ENCODE assay signal across 19 mouse cellular contexts in genomic region chr4:135925341-135925740, GRCm38 (mm10). TPM values are rescaled to one million over a fixed set of nuclear protein-coding genes. Genes with fewer than 3 reads are reported as not detected.
A peak's percentile ranks its signal among the peaks of the same experiment; 100 is the strongest.
DNase-seq lines count a peak whose midpoint lies in the region; ATAC-seq and TF ChIP-seq lines count a peak whose summit lies in the region.
"Had no signal": no experiment of that assay in that cellular context is flagged by ENCODE, and none has a peak within 500 bp of the region (broad histone marks: within the 10 kb centered on the region; RNA-seq: fewer than 3 reads in every experiment).

No protein-coding gene starts in this region.

- peaks cover 6% of the 10 kb centered on the region for H3K4me1 ChIP-seq in forebrain, embryonic 14.5 days (ENCODE audit: control insufficient read depth, insufficient read depth, low read length)
- H3K4me1 ChIP-seq in forebrain, embryonic 12.5 days = peaks cover 15% of the 10 kb centered on the region
- peaks cover 2% of the 10 kb centered on the region; the same call in 1 of the 2 replicates for H3K4me1 ChIP-seq in kidney, adult 2 months (ENCODE audit: control insufficient read depth, insufficient read depth, low read length)
- peaks cover 7 to 8% of the 10 kb centered on the region in 2 experiments; a peak in 3 of 4 replicates for H3K4me1 ChIP-seq in ES-E14 (ENCODE audit: control insufficient read depth in 2 of 2, insufficient read depth in 2 of 2, low read length in 2 of 2, poor library complexity in 1 of 2)

- H3K9ac ChIP-seq in forebrain, embryonic 14.5 days (ENCODE audit: low read length) = no peak overlapping the region
- no peak overlapping the region for H3K9ac ChIP-seq in forebrain, embryonic 12.5 days
- H3K9ac ChIP-seq in ES-E14 (ENCODE audit: insufficient read depth, low read depth, low read length, poor library complexity, severe bottlenecking) = 0 out of 2 replicates have a peak overlapping the region, but pooled peaks have one; percentile 8
- H3K9ac ChIP-seq: forebrain, embryonic 13.5 days; midbrain, embryonic 12.5 days; neural tube, embryonic 13.5 days had no signal

- TF ChIP-seq CTCF in kidney, adult 2 months (conservative IDR thresholded peaks at IDR 0.05; ENCODE audit: insufficient read depth, insufficient read length, low read depth, low read length) = no peak

- WGBS in forebrain, embryonic 14.5 days = 74% methylated on average over 5 of the region's 5 CpGs
- WGBS in forebrain, embryonic 12.5 days = 88% methylated on average over 5 of the region's 5 CpGs
- WGBS in kidney, adult 2 months = 68% methylated on average over 5 of the region's 5 CpGs

- in situ Hi-C loops in ES-E14 (cut with MboI; ENCODE audit: low sequenced_read_pairs in 2 of 2, unreplicated experiment in 2 of 2) = no loop called here

- H3K4me2 ChIP-seq in forebrain, embryonic 14.5 days (ENCODE audit: low read length) = no peak overlapping the region
- H3K4me2 ChIP-seq in forebrain, embryonic 12.5 days = no peak overlapping the region
- H3K4me2 ChIP-seq: forebrain, embryonic 13.5 days; heart, embryonic 11.5 days; midbrain, embryonic 12.5 days; neural tube, embryonic 13.5 days had no signal

- no peaks in the 10 kb centered on the region for H3K9me3 ChIP-seq in forebrain, embryonic 14.5 days (replicated peaks; ENCODE audit: control insufficient read depth, low read length)
- H3K9me3 ChIP-seq in forebrain, embryonic 12.5 days = no peaks in the 10 kb centered on the region
- H3K9me3 ChIP-seq in ES-E14 (ENCODE audit: control insufficient read depth, insufficient read depth, low read depth, low read length) = no peaks in the 10 kb centered on the region
- H3K9me3 ChIP-seq: forebrain, embryonic 13.5 days; midbrain, embryonic 12.5 days; neural tube, embryonic 13.5 days had no signal

- peaks cover 13% of the 10 kb centered on the region; the same call in 1 of the 2 replicates for H3K36me3 ChIP-seq in forebrain, embryonic 14.5 days (ENCODE audit: control insufficient read depth, insufficient read depth, low read length)
- H3K36me3 ChIP-seq in forebrain, embryonic 12.5 days (replicated peaks) = peaks cover 18% of the 10 kb centered on the region
- H3K36me3 ChIP-seq in kidney, adult 2 months (ENCODE audit: control insufficient read depth, insufficient read depth, low read length) = peaks cover 4% of the 10 kb centered on the region; the same call in 1 of the 2 replicates
- H3K36me3 ChIP-seq in ES-E14 (ENCODE audit: control insufficient read depth, insufficient read depth, low read length, poor library complexity, severe bottlenecking) = peaks cover 7% of the 10 kb centered on the region; the same call in 1 of the 2 replicates

- H3K27ac ChIP-seq in forebrain, embryonic 14.5 days (ENCODE audit: low read depth, low read length) = no peak overlapping the region
- H3K27ac ChIP-seq in forebrain, embryonic 12.5 days = no peak overlapping the region
- H3K27ac ChIP-seq in kidney, adult 2 months (ENCODE audit: insufficient read depth, low read depth, low read length) = peak overlapping the region; percentile 26; the same call in 1 of the 2 replicates
- 0 out of 2 replicates have a peak overlapping the region, but pooled peaks have one; percentile 1 for H3K27ac ChIP-seq in ES-E14 (ENCODE audit: insufficient read depth, low read depth, low read length, poor library complexity, severe bottlenecking)
- H3K27ac ChIP-seq: forebrain, embryonic 13.5 days; midbrain, embryonic 12.5 days; neural tube, embryonic 13.5 days had no signal

- TF ChIP-seq POLR2A in kidney, adult 2 months (IDR thresholded peaks at IDR 0.05; ENCODE audit: low read depth, low read length) = no peak

- ATAC-seq in forebrain, embryonic 14.5 days = no peak
- ATAC-seq in forebrain, embryonic 12.5 days (ENCODE audit: low FRiP score) = no peak
- ATAC-seq: activated CD4-positive, CD25-positive, alpha-beta regulatory T cell, adult 4 months; forebrain, embryonic 13.5 days; inflammation-experienced regulatory T-cells, adult 6 months; Patski had no signal

- H3K4me3 ChIP-seq in forebrain, embryonic 14.5 days (ENCODE audit: low read depth, low read length) = no peak overlapping the region
- H3K4me3 ChIP-seq in forebrain, embryonic 12.5 days (replicated peaks) = no peak overlapping the region
- H3K4me3 ChIP-seq in kidney, adult 2 months (ENCODE audit: insufficient read depth, low read depth, low read length) = no peak overlapping the region
- peak overlapping the region in 1 of 2 experiments; percentile 31; a peak in 1 of 4 replicates for H3K4me3 ChIP-seq in ES-E14 (ENCODE audit: insufficient read depth in 1 of 2, low read depth in 1 of 2, low read length in 2 of 2, poor library complexity in 1 of 2, severe bottlenecking in 1 of 2)
- H3K4me3 ChIP-seq: forebrain, embryonic 13.5 days; midbrain, embryonic 12.5 days; neural tube, embryonic 13.5 days had no signal

- DNase-seq in forebrain, embryonic 14.5 days (ENCODE audit: low spot score) = peak; percentile 39
- DNase-seq in kidney, adult 2 months = peak; percentile 77
- DNase-seq in kidney, postnatal 4 days = no peak
- no peak for DNase-seq in ES-E14 (ENCODE audit: low read depth, low spot score)
- peak; percentile 56 for DNase-seq in kidney, postnatal 14 days
- no peak for DNase-seq in frontal cortex, postnatal 14 days (ENCODE audit: low spot score in 2 of 2)
- DNase-seq: cerebellum, adult 9-11 months; gastrocnemius, postnatal 36 days; lung, adult 18-20 months; thymus, postnatal 36 days had no signal

- H3K27me3 ChIP-seq in forebrain, embryonic 14.5 days (replicated peaks; ENCODE audit: control insufficient read depth, insufficient read depth, low read length) = no peaks in the 10 kb centered on the region
- no peaks in the 10 kb centered on the region for H3K27me3 ChIP-seq in forebrain, embryonic 12.5 days
- no peaks in the 10 kb centered on the region for H3K27me3 ChIP-seq in kidney, adult 2 months (replicated peaks; ENCODE audit: control insufficient read depth, insufficient read depth, low read length)
- H3K27me3 ChIP-seq: CH12.LX; forebrain, embryonic 13.5 days; midbrain, embryonic 12.5 days; neural tube, embryonic 13.5 days; Patski had no signal

TF ChIP-seq in ES-E14, 5 proteins besides CTCF, POLR2A, EP300 and RAD21:
- no peak for TF ChIP-seq CHD2 (IDR thresholded peaks at IDR 0.05; ENCODE audit: low read depth, low read length)
- TF ChIP-seq MAFK (IDR thresholded peaks at IDR 0.05; ENCODE audit: insufficient read depth, low read depth, low read length) = no peak
- no peak for TF ChIP-seq HCFC1 (IDR thresholded peaks at IDR 0.05; ENCODE audit: borderline replicate concordance, insufficient read depth, low read length)
- no peak for TF ChIP-seq ZNF384 (IDR thresholded peaks at IDR 0.05; ENCODE audit: low read depth, low read length)
- TF ChIP-seq ZC3H11A (IDR thresholded peaks at IDR 0.05; ENCODE audit: borderline replicate concordance, low read depth, low read length) = no peak

RNA-seq across cellular contexts. Expression of gene Fuca1, which starts 4.8 kb away (rescaled TPM):
- 53.1 and 60.7 TPM in 2 replicates for polyA plus RNA-seq in forebrain, embryonic 14.5 days (2014; fragmentation: Nextera tagmentation; extraction: Ambion mirVana)
- 38.1 and 45.0 TPM in 2 replicates for polyA plus RNA-seq in forebrain, embryonic 12.5 days (2016; fragmentation: Nextera tagmentation; extraction: Ambion mirVana)
- 161 and 226 TPM in 2 replicates for polyA plus RNA-seq in kidney, adult 2 months (2012; rRNA removed)
- total RNA-seq in ES-E14 (2012; rRNA removed) = 69.8 and 124 TPM in 2 replicates

RNA-seq across cellular contexts. Expression of gene Hmgcl, which starts 20.9 kb away (rescaled TPM):
- 70.4 and 71.0 TPM in 2 replicates for polyA plus RNA-seq in forebrain, embryonic 14.5 days (2014; fragmentation: Nextera tagmentation; extraction: Ambion mirVana)
- polyA plus RNA-seq in forebrain, embryonic 12.5 days (2016; fragmentation: Nextera tagmentation; extraction: Ambion mirVana) = 52.3 and 55.8 TPM in 2 replicates
- polyA plus RNA-seq in kidney, adult 2 months (2012; rRNA removed) = 175 and 199 TPM in 2 replicates
- total RNA-seq in ES-E14 (2012; rRNA removed) = 15.6 and 17.4 TPM in 2 replicates

RNA-seq across cellular contexts. Expression of gene Cnr2, which starts 30.1 kb away (rescaled TPM):
- polyA plus RNA-seq in forebrain, embryonic 14.5 days (2014; fragmentation: Nextera tagmentation; extraction: Ambion mirVana) = 0.05 and 0.10 TPM in 2 replicates
- polyA plus RNA-seq in forebrain, embryonic 12.5 days (2016; fragmentation: Nextera tagmentation; extraction: Ambion mirVana) = 0.32 and 0.36 TPM in 2 replicates
- 2.7 and 4.1 TPM in 2 replicates for polyA plus RNA-seq in kidney, adult 2 months (2012; rRNA removed)
- 0.04 and 0.05 TPM in 2 replicates for total RNA-seq in ES-E14 (2012; rRNA removed)

RNA-seq across cellular contexts. Expression of gene Gale, which starts 38.2 kb away (rescaled TPM):
- 32.9 and 35.7 TPM in 2 replicates for polyA plus RNA-seq in forebrain, embryonic 14.5 days (2014; fragmentation: Nextera tagmentation; extraction: Ambion mirVana)
- polyA plus RNA-seq in forebrain, embryonic 12.5 days (2016; fragmentation: Nextera tagmentation; extraction: Ambion mirVana) = 28.3 and 30.9 TPM in 2 replicates
- 12.9 and 13.4 TPM in 2 replicates for polyA plus RNA-seq in kidney, adult 2 months (2012; rRNA removed)
- 31.1 and 33.0 TPM in 2 replicates for total RNA-seq in ES-E14 (2012; rRNA removed)

RNA-seq across cellular contexts. Expression of gene Lypla2, which starts 47.1 kb away (rescaled TPM):
- 163 and 168 TPM in 2 replicates for polyA plus RNA-seq in forebrain, embryonic 14.5 days (2014; fragmentation: Nextera tagmentation; extraction: Ambion mirVana)
- polyA plus RNA-seq in forebrain, embryonic 12.5 days (2016; fragmentation: Nextera tagmentation; extraction: Ambion mirVana) = 153 and 161 TPM in 2 replicates
- polyA plus RNA-seq in kidney, adult 2 months (2012; rRNA removed) = 90.8 and 100 TPM in 2 replicates
- total RNA-seq in ES-E14 (2012; rRNA removed) = 23.8 and 33.0 TPM in 2 replicates

Comparison
In these comparisons a context has a peak if more than half of its experiments do, and no peak if none do; other contexts are left out.
1. DNase-seq: peak in forebrain, embryonic 14.5 days (single experiment), kidney, adult 2 months (single experiment) and kidney, postnatal 14 days (single experiment); none in kidney, postnatal 4 days (0 of 2), ES-E14 (single experiment) and frontal cortex, postnatal 14 days (0 of 2).
2. H3K27ac ChIP-seq: peak in kidney, adult 2 months (single experiment) and ES-E14 (single experiment); none in forebrain, embryonic 14.5 days (single experiment) and forebrain, embryonic 12.5 days (single experiment).